Mouse (Mus musculus): ENCODE data around the gene Slc38a8. TPM values are rescaled to one million over a fixed set of nuclear protein-coding genes. Genes with fewer than 3 reads are reported as not detected.

Gene Slc38a8
- polyA plus RNA-seq, 1 experiment from 2014 or later: not detected

- no peak overlapping the region for H3K27ac ChIP-seq (ENCODE audit: low read length)
- H3K9ac ChIP-seq (replicated peaks; ENCODE audit: low read depth, low read length): no peak overlapping the region
- no peak overlapping the region for H3K4me3 ChIP-seq (ENCODE audit: low read depth, low read length)
- ATAC-seq (ENCODE audit: insufficient number of reproducible peaks, insufficient read depth, low FRiP score, low read depth): no peak
- H3K9me3 ChIP-seq (ENCODE audit: control insufficient read depth, low read depth, low read length): no peaks in the 10 kb centered on the region
- no peaks in the 10 kb centered on the region for H3K27me3 ChIP-seq (ENCODE audit: control insufficient read depth, insufficient read depth, low read length)
- no peak overlapping the region for H3K4me2 ChIP-seq (replicated peaks; ENCODE audit: low read depth, low read length)
- no peaks in the 10 kb centered on the region for H3K36me3 ChIP-seq (ENCODE audit: control insufficient read depth, insufficient read depth, low read length)
- WGBS: 50% methylated on average over 3 of the region's 3 CpGs
- H3K4me1 ChIP-seq (ENCODE audit: control insufficient read depth, insufficient read depth, low read length): peaks cover 19% of the 10 kb centered on the region; the same call in 1 of the 2 replicates
Observed at GRCm38 (mm10) chr8:119432372-119432771, 69.1 kb downstream of the Slc38a8 start.

GRCm38 (mm10) chr8:119430690-119431089, 70.8 kb downstream of the Slc38a8 start:
- H3K4me1 ChIP-seq (ENCODE audit: control insufficient read depth, insufficient read depth, low read length): 0 out of 2 replicates have a peak, but pooled peaks cover 11% of the 10 kb centered on the region
- no peak overlapping the region for H3K9ac ChIP-seq (replicated peaks; ENCODE audit: low read depth, low read length)
- 86% methylated on average over 7 of the region's 7 CpGs for WGBS
- no peak overlapping the region for H3K4me2 ChIP-seq (replicated peaks; ENCODE audit: low read depth, low read length)
- H3K4me3 ChIP-seq (ENCODE audit: low read depth, low read length): no peak overlapping the region
- H3K36me3 ChIP-seq (ENCODE audit: control insufficient read depth, insufficient read depth, low read length): no peaks in the 10 kb centered on the region
- no peaks in the 10 kb centered on the region for H3K9me3 ChIP-seq (ENCODE audit: control insufficient read depth, low read depth, low read length)
- no peaks in the 10 kb centered on the region for H3K27me3 ChIP-seq (ENCODE audit: control insufficient read depth, insufficient read depth, low read length)
- H3K27ac ChIP-seq (ENCODE audit: low read length): no peak overlapping the region
- no peak for ATAC-seq (ENCODE audit: insufficient number of reproducible peaks, insufficient read depth, low FRiP score, low read depth)

GRCm38 (mm10) chr8:119430250-119430649, 71.2 kb downstream of the Slc38a8 start:
- Histone ChIP-seq H3K27ac (ENCODE audit: low read length) (no peak overlapping the region), H3K4me1 (ENCODE audit: control insufficient read depth, insufficient read depth, low read length) (0 out of 2 replicates have a peak, but pooled peaks cover 11% of the 10 kb centered on the region), H3K4me2 (replicated peaks; ENCODE audit: low read depth, low read length) (no peak overlapping the region), H3K9ac (replicated peaks; ENCODE audit: low read depth, low read length) (no peak overlapping the region), H3K4me3 (ENCODE audit: low read depth, low read length) (no peak overlapping the region), H3K27me3 (ENCODE audit: control insufficient read depth, insufficient read depth, low read length) (no peaks in the 10 kb centered on the region), H3K36me3 (ENCODE audit: control insufficient read depth, insufficient read depth, low read length) (no peaks in the 10 kb centered on the region), H3K9me3 (ENCODE audit: control insufficient read depth, low read depth, low read length) (no peaks in the 10 kb centered on the region)
- no peak for ATAC-seq (ENCODE audit: insufficient number of reproducible peaks, insufficient read depth, low FRiP score, low read depth)
- 69% methylated on average over 8 of the region's 8 CpGs for WGBS

Other genes starting within 250 kb of the Slc38a8 start
- gene Hsbp1, start 157.2 kb downstream of the Slc38a8 start, polyA plus RNA-seq (2014; fragmentation: Nextera tagmentation; extraction: Ambion mirVana): 333 and 341 TPM in 2 replicates
- 16.7 and 18.7 TPM in 2 replicates for gene Mlycd, start 106.8 kb downstream of the Slc38a8 start, polyA plus RNA-seq (2014; fragmentation: Nextera tagmentation; extraction: Ambion mirVana)
- gene Osgin1, start 67.6 kb downstream of the Slc38a8 start, polyA plus RNA-seq (2014; fragmentation: Nextera tagmentation; extraction: Ambion mirVana): 2.3 and 3.7 TPM in 2 replicates
- 1.5 and 2.2 TPM in 2 replicates for gene Necab2, start 55.0 kb downstream of the Slc38a8 start, polyA plus RNA-seq (2014; fragmentation: Nextera tagmentation; extraction: Ambion mirVana)
- gene Mbtps1, start 57.0 kb upstream of the Slc38a8 start, polyA plus RNA-seq (2014; fragmentation: Nextera tagmentation; extraction: Ambion mirVana): 115 and 126 TPM in 2 replicates
- gene Hsdl1, start 73.5 kb upstream of the Slc38a8 start, polyA plus RNA-seq (2014; fragmentation: Nextera tagmentation; extraction: Ambion mirVana): 35.7 and 37.3 TPM in 2 replicates
- 0.19 TPM in 1 of 2 replicates, not detected in the other for gene Dnaaf1, start 73.5 kb upstream of the Slc38a8 start, polyA plus RNA-seq (2014; fragmentation: Nextera tagmentation; extraction: Ambion mirVana)
- 10.5 and 11.4 TPM in 2 replicates for gene Taf1c, start 103.5 kb upstream of the Slc38a8 start, polyA plus RNA-seq (2014; fragmentation: Nextera tagmentation; extraction: Ambion mirVana)
- not detected in 2 replicates for gene Adad2, start 111.0 kb upstream of the Slc38a8 start, polyA plus RNA-seq (2014; fragmentation: Nextera tagmentation; extraction: Ambion mirVana)
- gene Kcng4, start 134.0 kb upstream of the Slc38a8 start, polyA plus RNA-seq (2014; fragmentation: Nextera tagmentation; extraction: Ambion mirVana): 0.23 and 0.31 TPM in 2 replicates
- 12.6 and 13.3 TPM in 2 replicates for gene Wfdc1, start 164.7 kb upstream of the Slc38a8 start, polyA plus RNA-seq (2014; fragmentation: Nextera tagmentation; extraction: Ambion mirVana)
- gene Atp2c2, start 198.3 kb upstream of the Slc38a8 start, polyA plus RNA-seq (2014; fragmentation: Nextera tagmentation; extraction: Ambion mirVana): 2.6 and 3.7 TPM in 2 replicates

All from stomach, embryonic 14.5 days (tissue).